ENCODE assay signal across 8 mouse cellular contexts in genomic region chr9:80165690-80166089, GRCm38 (mm10). TPM values are rescaled to one million over a fixed set of nuclear protein-coding genes. Genes with fewer than 3 reads are reported as not detected.
DNase-seq lines count a peak whose midpoint lies in the region; ATAC-seq lines count a peak whose summit lies in the region.

No protein-coding gene starts in this region.

- peak overlapping the region; percentile 72 for H3K4me2 ChIP-seq in heart, embryonic 12.5 days
- H3K4me2 ChIP-seq in forebrain, embryonic 14.5 days (ENCODE audit: low read length) = peak overlapping the region; percentile 63
- H3K4me2 ChIP-seq in kidney, embryonic 16.5 days (replicated peaks; ENCODE audit: low read depth, low read length) = peak overlapping the region; percentile 58

- peak overlapping the region; percentile 47; the same call in 1 of the 2 replicates for H3K27ac ChIP-seq in heart, embryonic 12.5 days (ENCODE audit: poor library complexity, severe bottlenecking)
- no peak overlapping the region for H3K27ac ChIP-seq in forebrain, embryonic 14.5 days (ENCODE audit: low read depth, low read length)
- peak overlapping the region; percentile 87 for H3K27ac ChIP-seq in kidney, embryonic 16.5 days (ENCODE audit: low read length)

- H3K36me3 ChIP-seq in heart, embryonic 12.5 days = no peaks in the 10 kb centered on the region
- no peaks in the 10 kb centered on the region for H3K36me3 ChIP-seq in forebrain, embryonic 14.5 days (ENCODE audit: control insufficient read depth, insufficient read depth, low read length)
- H3K36me3 ChIP-seq in kidney, embryonic 16.5 days (ENCODE audit: insufficient read depth, low read length) = no peaks in the 10 kb centered on the region

- peak overlapping the region; percentile 67 for H3K9ac ChIP-seq in heart, embryonic 12.5 days
- H3K9ac ChIP-seq in forebrain, embryonic 14.5 days (ENCODE audit: low read length) = no peak overlapping the region; the same call in 1 of the 2 replicates
- peak overlapping the region; percentile 65 for H3K9ac ChIP-seq in kidney, embryonic 16.5 days (replicated peaks; ENCODE audit: low read length)

- ATAC-seq in heart, embryonic 12.5 days (ENCODE audit: insufficient number of reproducible peaks, low FRiP score) = no peak
- ATAC-seq in forebrain, embryonic 14.5 days = no peak
- ATAC-seq in kidney, embryonic 16.5 days (ENCODE audit: low FRiP score, low TSS enrichment) = no peak
- no peak for ATAC-seq in monocyte, adult 5-6 weeks (replicated peaks; ENCODE audit: insufficient number of reproducible peaks, low FRiP score, low TSS enrichment, poor library complexity, severe bottlenecking)

- 0 out of 2 replicates have a peak, but pooled peaks cover 5% of the 10 kb centered on the region for H3K4me1 ChIP-seq in heart, embryonic 12.5 days (replicated peaks)
- H3K4me1 ChIP-seq in forebrain, embryonic 14.5 days (ENCODE audit: control insufficient read depth, insufficient read depth, low read length) = 0 out of 2 replicates have a peak, but pooled peaks cover 2% of the 10 kb centered on the region
- peaks cover 8% of the 10 kb centered on the region; the same call in 1 of the 2 replicates for H3K4me1 ChIP-seq in kidney, embryonic 16.5 days (ENCODE audit: insufficient read depth, low read length)

- no peak for DNase-seq in heart, postnatal 14 days
- no peak for DNase-seq in forebrain, embryonic 14.5 days (ENCODE audit: low spot score)
- peak; percentile 18 for DNase-seq in naive thymus-derived CD4-positive, alpha-beta T cell, adult 2 months (ENCODE audit: low read depth)
- no peak for DNase-seq in embryo, embryonic 10.5 days (ENCODE audit: low spot score)
- DNase-seq in right cerebral cortex, postnatal 4 days = no peak

- H3K9me3 ChIP-seq in heart, embryonic 12.5 days (replicated peaks) = no peaks in the 10 kb centered on the region
- H3K9me3 ChIP-seq in forebrain, embryonic 14.5 days (replicated peaks; ENCODE audit: control insufficient read depth, low read length) = no peaks in the 10 kb centered on the region
- no peaks in the 10 kb centered on the region for H3K9me3 ChIP-seq in kidney, embryonic 16.5 days (ENCODE audit: low read length)

- no peaks in the 10 kb centered on the region for H3K27me3 ChIP-seq in heart, embryonic 12.5 days (replicated peaks)
- H3K27me3 ChIP-seq in forebrain, embryonic 14.5 days (replicated peaks; ENCODE audit: control insufficient read depth, insufficient read depth, low read length) = no peaks in the 10 kb centered on the region
- no peaks in the 10 kb centered on the region for H3K27me3 ChIP-seq in kidney, embryonic 16.5 days (ENCODE audit: insufficient read depth, low read length)

- peak overlapping the region; percentile 95 for H3K4me3 ChIP-seq in heart, embryonic 12.5 days
- peak overlapping the region; percentile 68 for H3K4me3 ChIP-seq in forebrain, embryonic 14.5 days (ENCODE audit: low read depth, low read length)
- peak overlapping the region; percentile 91 for H3K4me3 ChIP-seq in kidney, embryonic 16.5 days (ENCODE audit: low read length)

- intact Hi-C loops in heart, postnatal 14 days (cut with DNase I) = loop anchor here (5.0 kb wide), 3 partner anchors 77 to 98 kb away; partner anchors contain the start of gene Senp6

- 44% methylated on average over 9 of the region's 9 CpGs for WGBS in heart, embryonic 12.5 days
- 54% methylated on average over 9 of the region's 9 CpGs for WGBS in forebrain, embryonic 14.5 days
- WGBS in kidney, embryonic 16.5 days = 15% methylated on average over 9 of the region's 9 CpGs

RNA-seq across cellular contexts. Expression of gene Myo6, which starts 0.9 kb away (rescaled TPM):
- polyA plus RNA-seq in heart, embryonic 12.5 days (2016; fragmentation: Nextera tagmentation; extraction: Ambion mirVana) = 14.6 and 14.8 TPM in 2 replicates
- total RNA-seq in heart, postnatal 14 days (2021) = 10 to 100 TPM; 16.9 to 18.0 TPM
- polyA plus RNA-seq in forebrain, embryonic 14.5 days (2014; fragmentation: Nextera tagmentation; extraction: Ambion mirVana) = 10.2 and 14.6 TPM in 2 replicates
- 62.6 and 70.7 TPM in 2 replicates for polyA plus RNA-seq in kidney, embryonic 16.5 days (2015; fragmentation: Nextera tagmentation; extraction: Ambion mirVana)
- 19.1 to 66.2 TPM (median 33.2 TPM) in 3 replicates for total RNA-seq in monocyte, adult 5-6 weeks (2017)
